8 mouse cellular contexts compared by ENCODE assay signal in genomic region chr6:91509326-91509725, GRCm38 (mm10). TPM values are rescaled to one million over a fixed set of nuclear protein-coding genes. Genes with fewer than 3 reads are reported as not detected.
DNase-seq lines count a peak whose midpoint lies in the region; ATAC-seq and TF ChIP-seq lines count a peak whose summit lies in the region.

No protein-coding gene starts in this region.

- WGBS in forebrain, postnatal 0 days, result 44% methylated on average over 7 of the region's 7 CpGs
- 41% methylated on average over 7 of the region's 7 CpGs for WGBS in forebrain, embryonic 13.5 days
- WGBS in stomach, postnatal 0 days, result 43% methylated on average over 7 of the region's 7 CpGs

- no peak for TF ChIP-seq EP300 in stomach, postnatal 0 days (optimal IDR thresholded peaks at IDR 0.05)

- peaks cover 48% of the 10 kb centered on the region for H3K36me3 ChIP-seq in forebrain, postnatal 0 days (ENCODE audit: insufficient read depth)
- H3K36me3 ChIP-seq in forebrain, embryonic 13.5 days (ENCODE audit: poor library complexity, severe bottlenecking), result peaks cover 47% of the 10 kb centered on the region
- H3K36me3 ChIP-seq in stomach, postnatal 0 days (ENCODE audit: control insufficient read depth, insufficient read depth, low read length), result peaks cover 31% of the 10 kb centered on the region

- H3K4me1 ChIP-seq in forebrain, postnatal 0 days (ENCODE audit: insufficient read depth), result 0 out of 2 replicates have a peak, but pooled peaks cover 1% of the 10 kb centered on the region
- H3K4me1 ChIP-seq in forebrain, embryonic 13.5 days, result no peaks in the 10 kb centered on the region
- peaks cover 27% of the 10 kb centered on the region for H3K4me1 ChIP-seq in bone marrow macrophage, adult 2 months (ENCODE audit: control insufficient read depth, insufficient read depth, low read length)
- no peaks in the 10 kb centered on the region; the same call in 1 of the 2 replicates for H3K4me1 ChIP-seq in stomach, postnatal 0 days (replicated peaks; ENCODE audit: control insufficient read depth, insufficient read depth)

- DNase-seq in forebrain, postnatal 0 days, result peak; percentile 33
- peak; percentile 64 for DNase-seq in CD4-positive helper T cell, adult 2 months (ENCODE audit: low read depth, low spot score)
- DNase-seq in kidney, postnatal 4 days, result peak; percentile 85 to 87
- peak; percentile 65 for DNase-seq in mesoderm, embryonic 11.5 days (ENCODE audit: low read depth, low spot score)
- peak; percentile 85 for DNase-seq in stomach, postnatal 0 days (ENCODE audit: low spot score)

- ATAC-seq in forebrain, postnatal 0 days, result no peak
- no peak for ATAC-seq in forebrain, embryonic 13.5 days
- ATAC-seq in erythroid progenitor cell, adult 5-6 weeks (replicated peaks; ENCODE audit: low FRiP score, poor library complexity, severe bottlenecking), result peak; percentile 68
- ATAC-seq in stomach, postnatal 0 days (ENCODE audit: low FRiP score, low TSS enrichment), result no peak

- TF ChIP-seq POLR2A in bone marrow macrophage, adult 2 months (IDR thresholded peaks at IDR 0.05; ENCODE audit: borderline replicate concordance, low read depth, low read length), result no peak

- H3K4me2 ChIP-seq in forebrain, postnatal 0 days (ENCODE audit: low read depth), result no peak overlapping the region
- no peak overlapping the region for H3K4me2 ChIP-seq in forebrain, embryonic 13.5 days
- H3K4me2 ChIP-seq in stomach, postnatal 0 days (replicated peaks; ENCODE audit: low read depth), result no peak overlapping the region

- no peaks in the 10 kb centered on the region for H3K27me3 ChIP-seq in forebrain, postnatal 0 days (ENCODE audit: insufficient read depth, low read length)
- no peaks in the 10 kb centered on the region for H3K27me3 ChIP-seq in forebrain, embryonic 13.5 days
- H3K27me3 ChIP-seq in stomach, postnatal 0 days (ENCODE audit: control insufficient read depth, insufficient read depth, low read length), result no peaks in the 10 kb centered on the region

- H3K4me3 ChIP-seq in forebrain, postnatal 0 days (ENCODE audit: low read depth, low read length), result no peak overlapping the region
- H3K4me3 ChIP-seq in forebrain, embryonic 13.5 days, result no peak overlapping the region
- H3K4me3 ChIP-seq in bone marrow macrophage, adult 2 months (ENCODE audit: insufficient read depth, low read length), result no peak overlapping the region
- H3K4me3 ChIP-seq in stomach, postnatal 0 days (ENCODE audit: low read depth, low read length), result no peak overlapping the region

- peak; percentile 78 for TF ChIP-seq CTCF in forebrain, postnatal 0 days (IDR thresholded peaks at IDR 0.05; ENCODE audit: low read depth)
- peak; percentile 72 for TF ChIP-seq CTCF in bone marrow macrophage, adult 2 months (IDR thresholded peaks at IDR 0.05; ENCODE audit: low read depth, low read length)
- peak; percentile 91 for TF ChIP-seq CTCF in stomach, postnatal 0 days (IDR thresholded peaks at IDR 0.05; ENCODE audit: low read depth)

- H3K9me3 ChIP-seq in forebrain, postnatal 0 days (ENCODE audit: low read length), result no peaks in the 10 kb centered on the region
- no peaks in the 10 kb centered on the region for H3K9me3 ChIP-seq in forebrain, embryonic 13.5 days (replicated peaks)
- H3K9me3 ChIP-seq in stomach, postnatal 0 days (ENCODE audit: control insufficient read depth, low read length), result no peaks in the 10 kb centered on the region

- H3K9ac ChIP-seq in forebrain, postnatal 0 days, result no peak overlapping the region
- no peak overlapping the region for H3K9ac ChIP-seq in forebrain, embryonic 13.5 days
- H3K9ac ChIP-seq in stomach, postnatal 0 days (ENCODE audit: low read length), result no peak overlapping the region

- H3K27ac ChIP-seq in forebrain, postnatal 0 days (ENCODE audit: low read depth, low read length), result no peak overlapping the region
- no peak overlapping the region for H3K27ac ChIP-seq in forebrain, embryonic 13.5 days
- no peak overlapping the region for H3K27ac ChIP-seq in bone marrow macrophage, adult 2 months (ENCODE audit: insufficient read depth, low read depth, low read length)
- H3K27ac ChIP-seq in stomach, postnatal 0 days (replicated peaks), result no peak overlapping the region

RNA-seq across cellular contexts. Expression of gene Xpc, which starts 6.4 kb away (rescaled TPM):
- 20.4 and 39.0 TPM in 2 replicates for total RNA-seq in forebrain, postnatal 0 days (2014; rRNA removed)
- polyA plus RNA-seq in forebrain, postnatal 0 days (2015; fragmentation: Nextera tagmentation; extraction: Ambion mirVana), result 12.9 and 15.0 TPM in 2 replicates
- 18.6 and 20.5 TPM in 2 replicates for polyA plus RNA-seq in forebrain, embryonic 13.5 days (2015; fragmentation: Nextera tagmentation; extraction: Ambion mirVana)
- 16.3 and 17.2 TPM in 2 replicates for polyA plus RNA-seq in bone marrow macrophage, adult 2 months (2012; ENCODE audit: insufficient read depth, insufficient read length, missing spikeins)
- total RNA-seq in erythroid progenitor cell, adult 5-6 weeks (2015; ENCODE audit: low replicate concordance), result 3.2 and 5.4 TPM in 2 replicates
- total RNA-seq in erythroid progenitor cell, adult 5-6 weeks (2017; ENCODE audit: low replicate concordance), result 4.7 and 6.4 TPM in 2 replicates
- polyA plus RNA-seq in stomach, postnatal 0 days (2015; fragmentation: Nextera tagmentation; extraction: Ambion mirVana), result 8.9 and 9.3 TPM in 2 replicates

RNA-seq across cellular contexts. Expression of gene Lsm3, which starts 6.4 kb away (rescaled TPM):
- 53.1 and 70.2 TPM in 2 replicates for total RNA-seq in forebrain, postnatal 0 days (2014; rRNA removed)
- 188 and 253 TPM in 2 replicates for polyA plus RNA-seq in forebrain, postnatal 0 days (2015; fragmentation: Nextera tagmentation; extraction: Ambion mirVana)
- polyA plus RNA-seq in forebrain, embryonic 13.5 days (2015; fragmentation: Nextera tagmentation; extraction: Ambion mirVana), result 273 and 275 TPM in 2 replicates
- 65.3 and 70.2 TPM in 2 replicates for polyA plus RNA-seq in bone marrow macrophage, adult 2 months (2012; ENCODE audit: insufficient read depth, insufficient read length, missing spikeins)
- total RNA-seq in erythroid progenitor cell, adult 5-6 weeks (2015; ENCODE audit: low replicate concordance), result 92.6 and 97.3 TPM in 2 replicates
- 114 and 121 TPM in 2 replicates for total RNA-seq in erythroid progenitor cell, adult 5-6 weeks (2017; ENCODE audit: low replicate concordance)
- polyA plus RNA-seq in stomach, postnatal 0 days (2015; fragmentation: Nextera tagmentation; extraction: Ambion mirVana), result 107 and 121 TPM in 2 replicates

RNA-seq across cellular contexts. Expression of gene Tmem43, which starts 35.8 kb away (rescaled TPM):
- 68.2 and 83.4 TPM in 2 replicates for total RNA-seq in forebrain, postnatal 0 days (2014; rRNA removed)
- 53.2 and 59.4 TPM in 2 replicates for polyA plus RNA-seq in forebrain, postnatal 0 days (2015; fragmentation: Nextera tagmentation; extraction: Ambion mirVana)
- polyA plus RNA-seq in forebrain, embryonic 13.5 days (2015; fragmentation: Nextera tagmentation; extraction: Ambion mirVana), result 48.3 and 56.8 TPM in 2 replicates
- 82.3 and 87.5 TPM in 2 replicates for polyA plus RNA-seq in bone marrow macrophage, adult 2 months (2012; ENCODE audit: insufficient read depth, insufficient read length, missing spikeins)
- total RNA-seq in erythroid progenitor cell, adult 5-6 weeks (2015; ENCODE audit: low replicate concordance), result 6.7 and 6.8 TPM in 2 replicates
- total RNA-seq in erythroid progenitor cell, adult 5-6 weeks (2017; ENCODE audit: low replicate concordance), result 6.3 and 19.0 TPM in 2 replicates
- 72.0 and 72.6 TPM in 2 replicates for polyA plus RNA-seq in stomach, postnatal 0 days (2015; fragmentation: Nextera tagmentation; extraction: Ambion mirVana)

RNA-seq across cellular contexts. Expression of gene Chchd4, which starts 36.0 kb away (rescaled TPM):
- total RNA-seq in forebrain, postnatal 0 days (2014; rRNA removed), result 26.6 and 28.4 TPM in 2 replicates
- 34.8 and 36.9 TPM in 2 replicates for polyA plus RNA-seq in forebrain, postnatal 0 days (2015; fragmentation: Nextera tagmentation; extraction: Ambion mirVana)
- polyA plus RNA-seq in forebrain, embryonic 13.5 days (2015; fragmentation: Nextera tagmentation; extraction: Ambion mirVana), result 27.3 and 30.7 TPM in 2 replicates
- 5.5 and 6.7 TPM in 2 replicates for polyA plus RNA-seq in bone marrow macrophage, adult 2 months (2012; ENCODE audit: insufficient read depth, insufficient read length, missing spikeins)
- 2.9 and 4.0 TPM in 2 replicates for total RNA-seq in erythroid progenitor cell, adult 5-6 weeks (2015; ENCODE audit: low replicate concordance)
- total RNA-seq in erythroid progenitor cell, adult 5-6 weeks (2017; ENCODE audit: low replicate concordance), result 2.3 and 3.0 TPM in 2 replicates
- polyA plus RNA-seq in stomach, postnatal 0 days (2015; fragmentation: Nextera tagmentation; extraction: Ambion mirVana), result 14.7 TPM in 2 replicates

Comparison
In these comparisons a context has a peak if more than half of its experiments do, and no peak if none do; other contexts are left out.
1. DNase-seq: peak in every context shown above with its lines; median percentile 86 in kidney, postnatal 4 days; 85 in stomach, postnatal 0 days; 65 in mesoderm, embryonic 11.5 days; 64 in CD4-positive helper T cell, adult 2 months; 33 in forebrain, postnatal 0 days.